Mouse (Mus musculus): ENCODE measurements around the gene Mast3.
A peak's percentile ranks its signal among the peaks of the same experiment; 100 is the strongest.

The Mast3 gene

GRCm38 (mm10) chr8:70774740-70775139 lies 30.1 kb downstream of the Mast3 start:
- DNase-seq, result no peak

GRCm38 (mm10) chr8:70773833-70774232 lies 31.0 kb downstream of the Mast3 start:
- DNase-seq, result no peak

GRCm38 (mm10) chr8:70773410-70773809 lies 31.4 kb downstream of the Mast3 start:
- DNase-seq, result no peak

GRCm38 (mm10) chr8:70772890-70773289 lies 32.0 kb downstream of the Mast3 start:
- DNase-seq, result no peak

- DNase-seq, result no peak
These were observed 32.8 kb downstream of the Mast3 start for GRCm38 (mm10) chr8:70772075-70772474.

- DNase-seq, result no peak
These were observed 33.6 kb downstream of the Mast3 start for GRCm38 (mm10) chr8:70771217-70771616.

- DNase-seq, result no peak
These were observed 34.1 kb downstream of the Mast3 start for GRCm38 (mm10) chr8:70770748-70771147.

GRCm38 (mm10) chr8:70769858-70770257 lies 35.0 kb downstream of the Mast3 start:
- DNase-seq, result no peak

GRCm38 (mm10) chr8:70769359-70769758 lies 35.5 kb downstream of the Mast3 start:
- peak; percentile 99 for DNase-seq

- peak in 1 of 2 experiments; percentile 45 for DNase-seq
These were observed 35.9 kb downstream of the Mast3 start for GRCm38 (mm10) chr8:70768956-70769355.

GRCm38 (mm10) chr8:70768231-70768776 lies 36.5 kb downstream of the Mast3 start:
- DNase-seq, result peak; percentile 83 to 87

- no peak for DNase-seq
These were observed 37.4 kb downstream of the Mast3 start for GRCm38 (mm10) chr8:70767503-70767902.

- peak; percentile 62 to 66 for DNase-seq
These were observed 38.0 kb downstream of the Mast3 start for GRCm38 (mm10) chr8:70766571-70767440.

- peak; percentile 92 to 94 for DNase-seq
These were observed 38.9 kb downstream of the Mast3 start for GRCm38 (mm10) chr8:70765838-70766570.

GRCm38 (mm10) chr8:70765329-70765728 lies 39.5 kb downstream of the Mast3 start:
- DNase-seq, result peak; percentile 53

- no peak for DNase-seq
These were observed 40.2 kb downstream of the Mast3 start for GRCm38 (mm10) chr8:70764676-70765075.

- DNase-seq, result no peak
These were observed 40.8 kb downstream of the Mast3 start for GRCm38 (mm10) chr8:70764026-70764425.

- DNase-seq, result peak; percentile 86 to 89
These were observed 41.5 kb downstream of the Mast3 start for GRCm38 (mm10) chr8:70763354-70763753.

- DNase-seq, result no peak
These were observed 42.7 kb downstream of the Mast3 start for GRCm38 (mm10) chr8:70762118-70762517.

- peak; percentile 88 to 90 for DNase-seq
These were observed 44.0 kb downstream of the Mast3 start, which contains the start of gene Mpv17l2 for GRCm38 (mm10) chr8:70760775-70761406. Gene Mpv17l2, minus strand, starts transcription at chr8:70760946.

- DNase-seq, result no peak
These were observed 44.5 kb downstream of the Mast3 start for GRCm38 (mm10) chr8:70760350-70760749.

- no peak for DNase-seq
These were observed 46.0 kb downstream of the Mast3 start for GRCm38 (mm10) chr8:70758616-70759561.
